Mouse (Mus musculus) liver, embryonic 11.5 days (tissue): ENCODE measurements at regions not wholly inside any gene's neighbourhood (a gene's known extent, or its start where the extent isn't known, plus 50 kb on each side); places are given as distances from the start of the nearest gene placed in this dataset.

Experiments
- ATAC-seq: fragments of 200-750 bp; cut with Nextera tagmentation; replicated peaks from 2 replicates; pipeline ENCODE4 v1.8.0; 2017; ENCODE audit warnings: moderate number of reproducible peaks, mild to moderate bottlenecking, moderate TSS enrichment, moderate library complexity; ENCODE audit not compliant: low FRiP score
- DNase-seq: peaks from one replicate; pipeline ENCODE4 v3.0.0-alpha.2; 2017; ENCODE audit warnings: low spot score
- H3K27ac ChIP-seq: fragments of 300-500 bp; sonication (generic); 2 replicates; pipeline ENCODE4 v1.5.1; 2014; ENCODE audit warnings: mild to moderate bottlenecking, low read depth, low read length, control low read depth
- H3K27me3 ChIP-seq: fragments of 300-500 bp; sonication (generic); replicated peaks from 2 replicates; pipeline ENCODE4 v1.6.1; 2014; ENCODE audit warnings: low read length, mixed read lengths; ENCODE audit not compliant: control insufficient read depth, insufficient read depth
- H3K36me3 ChIP-seq: fragments of 300-500 bp; sonication (generic); 2 replicates; pipeline ENCODE4 v1.6.1; 2014; ENCODE audit warnings: mild to moderate bottlenecking, low read length, moderate library complexity, mixed read lengths; ENCODE audit not compliant: control insufficient read depth, insufficient read depth
- H3K4me1 ChIP-seq: fragments of 300-500 bp; sonication (generic); replicated peaks from 2 replicates; pipeline ENCODE4 v1.6.1; 2014; ENCODE audit warnings: low read length, mixed read lengths; ENCODE audit not compliant: control insufficient read depth, insufficient read depth
- H3K4me2 ChIP-seq: fragments of 300-500 bp; sonication (generic); 2 replicates; pipeline ENCODE4 v1.6.1; 2014; ENCODE audit warnings: mild to moderate bottlenecking, control low read depth, moderate library complexity
- H3K4me3 ChIP-seq: fragments of 300-500 bp; sonication (generic); 2 replicates; pipeline ENCODE4 v1.5.1; 2014; ENCODE audit warnings: low read depth, low read length, control low read depth
- H3K9ac ChIP-seq: fragments of 300-500 bp; sonication (generic); 2 replicates; pipeline ENCODE4 v1.6.1; 2014; ENCODE audit warnings: low read depth, low read length, control low read depth
- H3K9me3 ChIP-seq: fragments of 300-500 bp; sonication (generic); 2 replicates; pipeline ENCODE4 v1.6.1; 2016; ENCODE audit warnings: low read length, inconsistent platforms, mixed read lengths; ENCODE audit not compliant: control insufficient read depth
- WGBS: fragments of 180-500 bp; shearing (Covaris S2); extraction: QIAGEN DNeasy Blood & Tissue Kit; methylation state at CpG from one replicate; pipeline ENCODE4 v1.1.7; 2014; 5-methylcytosine and 5-hydroxymethylcytosine counted together

- no peaks in the 10 kb centered on the region for H3K4me1 ChIP-seq
- DNase-seq (peak; percentile 65), ATAC-seq (no peak)
- H3K27ac ChIP-seq = no peak overlapping the region
- no peaks in the 10 kb centered on the region for H3K9me3 ChIP-seq
- H3K36me3 ChIP-seq = no peaks in the 10 kb centered on the region
- 15% methylated on average over 10 of the region's 10 CpGs for WGBS
- H3K4me3 ChIP-seq = no peak overlapping the region
- H3K4me2 ChIP-seq = no peak overlapping the region
- H3K27me3 ChIP-seq = no peaks in the 10 kb centered on the region
- H3K9ac ChIP-seq = no peak overlapping the region
Measured at GRCm38 (mm10) chr16:78197252-78197896, 103.9 kb upstream of the Cxadr start.

- DNase-seq (no peak), ATAC-seq (no peak)
- Histone ChIP-seq H3K27me3 (no peaks in the 10 kb centered on the region), H3K4me3 (no peak overlapping the region), H3K9ac (no peak overlapping the region), H3K36me3 (no peaks in the 10 kb centered on the region), H3K4me1 (no peaks in the 10 kb centered on the region), H3K4me2 (no peak overlapping the region), H3K27ac (no peak overlapping the region), H3K9me3 (no peaks in the 10 kb centered on the region)
- 81% methylated on average over 9 of the region's 9 CpGs for WGBS
Measured at GRCm38 (mm10) chr16:78170627-78171605, 130.4 kb upstream of the Cxadr start.

- Histone ChIP-seq H3K36me3 (no peaks in the 10 kb centered on the region), H3K9ac (no peak overlapping the region), H3K27me3 (no peaks in the 10 kb centered on the region), H3K27ac (no peak overlapping the region), H3K4me3 (no peak overlapping the region), H3K4me1 (no peaks in the 10 kb centered on the region), H3K4me2 (no peak overlapping the region), H3K9me3 (no peaks in the 10 kb centered on the region)
- ATAC-seq (no peak), DNase-seq (no peak)
- 71% methylated on average over 3 of the region's 3 CpGs for WGBS
Measured at GRCm38 (mm10) chr16:78156876-78157232, 144.4 kb upstream of the Cxadr start.

GRCm38 (mm10) chr16:78156138-78156875 is 145.0 kb upstream of the Cxadr start:
- no peak overlapping the region for H3K4me3 ChIP-seq
- 57% methylated on average over 7 of the region's 7 CpGs for WGBS
- ATAC-seq = no peak
- no peak overlapping the region for H3K4me2 ChIP-seq
- no peaks in the 10 kb centered on the region for H3K4me1 ChIP-seq
- no peak for DNase-seq
- H3K9ac ChIP-seq = no peak overlapping the region
- H3K27ac ChIP-seq = no peak overlapping the region
- no peaks in the 10 kb centered on the region for H3K27me3 ChIP-seq
- no peaks in the 10 kb centered on the region for H3K36me3 ChIP-seq
- H3K9me3 ChIP-seq = no peaks in the 10 kb centered on the region

- H3K9ac ChIP-seq = no peak overlapping the region
- 52% methylated on average over 2 of the region's 2 CpGs for WGBS
- no peak overlapping the region for H3K4me2 ChIP-seq
- no peaks in the 10 kb centered on the region for H3K27me3 ChIP-seq
- DNase-seq (no peak), ATAC-seq (no peak)
- H3K4me3 ChIP-seq = no peak overlapping the region
- no peaks in the 10 kb centered on the region for H3K4me1 ChIP-seq
- H3K9me3 ChIP-seq = no peaks in the 10 kb centered on the region
- H3K36me3 ChIP-seq = no peaks in the 10 kb centered on the region
- H3K27ac ChIP-seq = no peak overlapping the region
Measured at GRCm38 (mm10) chr16:78153899-78154605, 147.2 kb upstream of the Cxadr start.

- Histone ChIP-seq H3K27me3 (no peaks in the 10 kb centered on the region), H3K9me3 (no peaks in the 10 kb centered on the region), H3K4me1 (no peaks in the 10 kb centered on the region), H3K27ac (no peak overlapping the region), H3K9ac (no peak overlapping the region), H3K36me3 (no peaks in the 10 kb centered on the region), H3K4me2 (no peak overlapping the region), H3K4me3 (no peak overlapping the region)
- 77% methylated on average over 1 of the region's 1 CpGs for WGBS
- DNase-seq (no peak), ATAC-seq (no peak)
Measured at GRCm38 (mm10) chr16:78144146-78144545, 157.1 kb upstream of the Cxadr start.

GRCm38 (mm10) chr16:78135501-78135900 is 165.8 kb upstream of the Cxadr start:
- Histone ChIP-seq H3K9me3 (no peaks in the 10 kb centered on the region), H3K27me3 (no peaks in the 10 kb centered on the region), H3K36me3 (no peaks in the 10 kb centered on the region), H3K27ac (no peak overlapping the region), H3K4me1 (no peaks in the 10 kb centered on the region), H3K4me2 (no peak overlapping the region), H3K9ac (no peak overlapping the region), H3K4me3 (no peak overlapping the region)
- DNase-seq (no peak), ATAC-seq (no peak)
- 84% methylated on average over 5 of the region's 5 CpGs for WGBS

- WGBS = 71% methylated on average over 7 of the region's 7 CpGs
- Histone ChIP-seq H3K4me3 (no peak overlapping the region), H3K27me3 (no peaks in the 10 kb centered on the region), H3K27ac (no peak overlapping the region), H3K9ac (no peak overlapping the region), H3K4me1 (no peaks in the 10 kb centered on the region), H3K36me3 (no peaks in the 10 kb centered on the region), H3K9me3 (no peaks in the 10 kb centered on the region), H3K4me2 (no peak overlapping the region)
- ATAC-seq = no peak
- DNase-seq = no peak
Measured at GRCm38 (mm10) chr16:78134531-78134930, 166.8 kb upstream of the Cxadr start.
